Mouse (Mus musculus): ENCODE measurements around the gene Pif1.

DNA sequence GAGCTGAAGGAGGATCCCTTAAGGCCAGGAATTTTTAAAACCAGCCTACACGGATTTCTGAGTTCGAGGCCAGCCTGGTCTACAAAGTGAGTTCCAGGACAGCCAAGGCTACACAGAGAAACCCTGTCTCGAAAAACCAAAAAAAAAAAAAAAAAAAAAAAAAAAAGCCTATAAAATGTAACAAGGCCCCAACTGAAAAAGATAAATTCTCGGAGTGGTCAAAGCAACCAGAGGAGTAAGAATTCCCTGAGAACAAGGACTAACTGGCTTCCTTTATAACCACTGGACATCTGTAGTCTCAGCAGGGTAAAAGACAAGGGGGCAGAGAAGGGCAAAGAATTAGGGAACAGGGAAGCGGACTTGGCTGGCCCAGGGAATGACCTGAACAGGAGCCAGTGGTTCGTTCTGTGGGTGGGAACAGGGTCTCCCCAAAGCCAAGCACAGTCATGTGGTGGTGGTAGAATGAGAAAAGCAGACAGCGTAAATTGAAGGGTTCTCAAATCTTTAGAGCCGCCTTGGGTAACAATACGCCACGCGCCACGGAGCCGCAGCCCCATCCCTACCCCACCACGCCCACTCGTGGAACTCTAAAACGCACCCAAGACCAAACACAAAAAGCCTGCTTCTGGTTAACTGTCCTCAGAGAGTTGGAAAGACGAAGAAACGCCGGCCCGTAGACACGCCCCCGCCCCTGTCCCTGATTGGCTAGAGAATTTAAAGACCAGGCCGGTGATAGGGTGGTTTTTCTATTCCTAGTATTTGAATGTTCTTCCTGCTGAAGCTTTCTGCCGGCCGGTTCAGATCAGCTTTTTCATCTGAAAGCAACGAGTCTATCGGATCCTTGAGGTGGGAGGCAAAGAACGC lies at the start of gene Pif1:
- TF ChIP-seq FLI1 (IDR thresholded peaks at IDR 0.05; ENCODE audit: low read length) (no peak), GATA1 (IDR thresholded peaks at IDR 0.05; ENCODE audit: borderline replicate concordance, low read length) (no peak)

All from megakaryocyte, embryonic 14.5 days (primary cell).